Mouse (Mus musculus): ENCODE measurements at regions not wholly inside any gene's neighbourhood (a gene's known extent, or its start where the extent isn't known, plus 50 kb on each side); places are given as distances from the start of the nearest gene placed in this dataset.

- peak; percentile 57 for DNase-seq
Observed at GRCm38 (mm10) chr8:44525915-44526314, 409.3 kb upstream of the Fat1 start.

GRCm38 (mm10) chr8:44529696-44530095 lies 405.6 kb upstream of the Fat1 start:
- no peak for DNase-seq

- DNase-seq = no peak
Observed at GRCm38 (mm10) chr8:44548885-44549284, 386.4 kb upstream of the Fat1 start.

- no peak for DNase-seq
Observed at GRCm38 (mm10) chr8:44559161-44559560, 376.1 kb upstream of the Fat1 start.

GRCm38 (mm10) chr8:44576314-44576858 lies 358.9 kb upstream of the Fat1 start:
- DNase-seq = no peak

GRCm38 (mm10) chr8:44576993-44577392 lies 358.3 kb upstream of the Fat1 start:
- DNase-seq = no peak

Small RNA genes in the stretch of these regions (microRNA-seq; reads per million reads assigned to microRNA genes)
- gene Gm26241 = 0 reads per million in 2 experiments

Data from heart, postnatal 4 days (tissue).